In the genomic region with DNA sequence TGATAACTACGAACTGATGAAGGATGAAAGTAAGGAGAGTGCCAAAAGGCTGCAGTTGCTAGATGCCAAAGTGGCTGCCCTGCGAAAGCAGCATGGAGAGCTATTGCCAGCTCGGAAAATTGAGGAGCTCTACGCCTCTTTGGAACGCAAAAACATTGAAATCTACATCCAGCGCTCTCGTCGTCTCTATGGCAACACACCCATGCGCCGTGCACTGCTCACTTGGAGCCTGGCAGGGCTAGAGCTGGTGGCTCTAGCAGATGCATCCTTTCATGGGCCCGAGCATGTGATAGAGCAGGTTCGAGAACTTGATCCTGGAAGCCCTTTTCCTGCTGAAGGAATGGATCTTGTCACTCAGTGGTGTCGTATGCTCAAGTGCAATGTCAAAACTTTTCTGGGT, we compare ENCODE assay signal across 18 mouse cellular contexts. TPM values are rescaled to one million over a fixed set of nuclear protein-coding genes. Genes with fewer than 3 reads are reported as not detected.
A peak's percentile ranks its signal among the peaks of the same experiment; 100 is the strongest.
DNase-seq lines count a peak whose midpoint lies in the region; ATAC-seq lines count a peak whose summit lies in the region.
"Had no signal": no experiment of that assay in that cellular context is flagged by ENCODE, and none has a peak within 500 bp of the region (broad histone marks: within the 10 kb centered on the region; RNA-seq: fewer than 3 reads in every experiment).

No protein-coding gene starts in this region.

- no peak for ATAC-seq in cerebellum, adult (ENCODE audit: insufficient number of reproducible peaks, low FRiP score, low TSS enrichment)
- ATAC-seq: forebrain, embryonic 13.5 days; liver, postnatal 0 days; Patski had no signal

- DNase-seq in left cerebral cortex, adult 11 months (ENCODE audit: low spot score) = peak; percentile 68
- DNase-seq in left cerebral cortex, postnatal 4 days = no peak
- DNase-seq in layer of hippocampus, adult 9-11 months = peak; percentile 85
- DNase-seq in left cerebral cortex, postnatal 14 days (ENCODE audit: low spot score in 2 of 2) = peak; percentile 41 to 59
- DNase-seq in adrenal gland, adult (ENCODE audit: inconsistent age in 2 of 2, low spot score in 1 of 2) = no peak
- no peak for DNase-seq in cerebellum, adult 9-10 months
- no peak for DNase-seq in spleen, adult 12 weeks (ENCODE audit: low spot score)
- DNase-seq: cerebellum, adult 8-10 months; gastrocnemius, postnatal 25 days; heart, postnatal 14 days; kidney, adult 11 months; kidney, postnatal 14 days; liver, postnatal 0 days; lung, postnatal 36 days; spleen, adult 18-20 months had no signal

- intact Hi-C loops in left cerebral cortex, postnatal 4 days (cut with DNase I) = no loop called here
- intact Hi-C loops in left cerebral cortex, postnatal 14 days (cut with DNase I) = no loop called here

RNA-seq across cellular contexts. Expression of a gene that starts 10.4 kb away (rescaled TPM):
- 100 to 1,000 TPM; 111 to 113 TPM for total RNA-seq in left cerebral cortex, postnatal 4 days (2021)
- 100 to 1,000 TPM; 171 to 187 TPM for total RNA-seq in left cerebral cortex, postnatal 14 days (2021)

RNA-seq across cellular contexts. Expression of a gene that starts 18.7 kb away (rescaled TPM):
- 1 to 10 TPM in 1 of 2 experiments, under 1 TPM in 1; 0.72 to 1.1 TPM for total RNA-seq in left cerebral cortex, postnatal 4 days (2021)
- total RNA-seq in left cerebral cortex, postnatal 14 days (2021) = 1 to 10 TPM; 6.4 to 9.3 TPM

RNA-seq across cellular contexts. Expression of a gene that starts 26.2 kb away (rescaled TPM):
- total RNA-seq in left cerebral cortex, postnatal 4 days (2021) = 10 to 100 TPM; 72.5 to 75.1 TPM
- 10 to 100 TPM; 89.6 to 96.1 TPM for total RNA-seq in left cerebral cortex, postnatal 14 days (2021)

RNA-seq across cellular contexts. Expression of a gene that starts 26.4 kb away (rescaled TPM):
- total RNA-seq in left cerebral cortex, postnatal 4 days (2021) = 10 to 100 TPM; 50.2 to 58.7 TPM
- total RNA-seq in left cerebral cortex, postnatal 14 days (2021) = 10 to 100 TPM; 67.7 to 70.3 TPM

RNA-seq across cellular contexts. Expression of a gene that starts 29.3 kb away (rescaled TPM):
- total RNA-seq in left cerebral cortex, postnatal 4 days (2021) = 1 to 10 TPM; 5.2 to 6.2 TPM
- total RNA-seq in left cerebral cortex, postnatal 14 days (2021) = 1 to 10 TPM; 5.0 to 8.4 TPM

Comparison
In these comparisons a context has a peak if more than half of its experiments do, and no peak if none do; other contexts are left out.
1. DNase-seq: peak in left cerebral cortex, adult 11 months (single experiment), layer of hippocampus, adult 9-11 months (single experiment) and left cerebral cortex, postnatal 14 days (2 of 2); none in left cerebral cortex, postnatal 4 days (single experiment), adrenal gland, adult (0 of 2), cerebellum, adult 9-10 months (single experiment) and spleen, adult 12 weeks (single experiment).